Mouse (Mus musculus) adrenal gland, postnatal 36 days (tissue): ENCODE measurements at regions not wholly inside any gene's neighbourhood (a gene's known extent, or its start where the extent isn't known, plus 50 kb on each side); places are given as distances from the start of the nearest gene placed in this dataset.
"Not testable (repeated sequence)": the region's sequence is repeated elsewhere in the genome, so short reads cannot be mapped to it uniquely, and the experiment has no call there.

ENCODE experiments used
- DNase-seq, 2 experiments: peaks; one replicate each; pipeline ENCODE4 v3.0.0; 2021; ENCODE audit warnings: mixed read lengths in 1 of 2

- no peak for DNase-seq
These were observed 52.4 kb downstream of the Gm13691 start for GRCm38 (mm10) chr2:84042793-84043192.

GRCm38 (mm10) chr2:84048398-84049140 is 58.2 kb downstream of the Gm13691 start:
- no peak for DNase-seq

- no peak for DNase-seq
These were observed 61.6 kb downstream of the Gm13691 start for GRCm38 (mm10) chr2:84051883-84052331.

GRCm38 (mm10) chr2:84059246-84059645 is 68.9 kb downstream of the Gm13691 start:
- DNase-seq = peak; percentile 37 to 46

GRCm38 (mm10) chr2:84061221-84061620 is 70.9 kb downstream of the Gm13691 start:
- no peak for DNase-seq

GRCm38 (mm10) chr2:84064371-84064770 is 74.0 kb downstream of the Gm13691 start:
- DNase-seq = no peak

GRCm38 (mm10) chr2:84065061-84065460 is 74.7 kb downstream of the Gm13691 start:
- DNase-seq = no peak

GRCm38 (mm10) chr2:84065749-84066148 is 75.4 kb downstream of the Gm13691 start:
- DNase-seq = no peak

- DNase-seq = no peak
These were observed 75.9 kb downstream of the Gm13691 start for GRCm38 (mm10) chr2:84066151-84066693.

GRCm38 (mm10) chr2:84066785-84067526 is 76.6 kb downstream of the Gm13691 start:
- no peak for DNase-seq

- no peak for DNase-seq
These were observed 78.3 kb downstream of the Gm13691 start for GRCm38 (mm10) chr2:84068617-84069016.

GRCm38 (mm10) chr2:84069411-84069810 is 79.1 kb downstream of the Gm13691 start:
- DNase-seq = not testable (repeated sequence)

GRCm38 (mm10) chr2:84072881-84073583 is 82.7 kb downstream of the Gm13691 start:
- peak; percentile 1 to 7 for DNase-seq

- DNase-seq = no peak
These were observed 85.6 kb downstream of the Gm13691 start for GRCm38 (mm10) chr2:84075944-84076343.

GRCm38 (mm10) chr2:84079284-84079683 is 88.9 kb downstream of the Gm13691 start:
- DNase-seq = no peak

- no peak for DNase-seq
These were observed 89.9 kb downstream of the Gm13691 start for GRCm38 (mm10) chr2:84080228-84080627.

- DNase-seq = no peak
These were observed 104.4 kb downstream of the Gm13691 start for GRCm38 (mm10) chr2:84094751-84095150.

GRCm38 (mm10) chr2:84098746-84099145 is 108.4 kb downstream of the Gm13691 start:
- no peak for DNase-seq

- no peak for DNase-seq
These were observed 123.2 kb downstream of the Gm13691 start for GRCm38 (mm10) chr2:84113562-84113961.

- DNase-seq = no peak
These were observed 129.5 kb downstream of the Gm13691 start for GRCm38 (mm10) chr2:84119839-84120238.

- DNase-seq = no peak
These were observed 137.2 kb downstream of the Gm13691 start for GRCm38 (mm10) chr2:84127586-84127985.

GRCm38 (mm10) chr2:84161742-84162141 is 171.4 kb downstream of the Gm13691 start:
- DNase-seq = no peak

- no peak for DNase-seq
These were observed 183.1 kb downstream of the Gm13691 start for GRCm38 (mm10) chr2:84173450-84173849.
